Mouse (Mus musculus): ENCODE data around the gene Prss16. TPM values are rescaled to one million over a fixed set of nuclear protein-coding genes. Genes with fewer than 3 reads are reported as not detected.

Gene Prss16
- polyA plus RNA-seq, 2 experiments = 0.23 to 0.39 TPM

- TF ChIP-seq EP300 (IDR thresholded peaks at IDR 0.05; ENCODE audit: low read depth) (no peak), CTCF (IDR thresholded peaks at IDR 0.05; ENCODE audit: low read depth) (no peak)
- Histone ChIP-seq H3K27me3 (ENCODE audit: control insufficient read depth, insufficient read depth, low read length) (peaks cover 58% of the 10 kb centered on the region), H3K27ac (no peak overlapping the region), H3K4me3 (ENCODE audit: insufficient read depth in 1 of 2, low read depth in 2 of 2, low read length in 2 of 2) (peak overlapping the region; percentile 51 to 55), H3K9me3 (ENCODE audit: control insufficient read depth, low read length) (no peaks in the 10 kb centered on the region), H3K4me1 (replicated peaks; ENCODE audit: control insufficient read depth in 2 of 2, insufficient read depth in 2 of 2, low read length in 1 of 2) (peaks cover 0 to 20% of the 10 kb centered on the region in 2 experiments; a peak in 3 of 4 replicates), H3K36me3 (replicated peaks; ENCODE audit: control insufficient read depth, insufficient read depth, low read depth) (no peaks in the 10 kb centered on the region), H3K4me2 (ENCODE audit: low read depth) (peak overlapping the region; percentile 74), H3K9ac (replicated peaks) (no peak overlapping the region)
- DNase-seq (ENCODE audit: low read depth in 3 of 3, low spot score in 3 of 3) (no peak), ATAC-seq (ENCODE audit: insufficient read depth) (peak; percentile 35; the same call in 1 of the 2 replicates)
- WGBS (ENCODE audit: insufficient replicate concordance) = 1% methylated on average over 12 of the region's 12 CpGs
Measured at GRCm38 (mm10) chr13:21996101-21996839, 13.3 kb downstream of the Prss16 start.

- TF ChIP-seq CTCF (IDR thresholded peaks at IDR 0.05; ENCODE audit: low read depth) = peak; percentile 39; the same call in 1 of the 2 replicates
- TF ChIP-seq EP300 (IDR thresholded peaks at IDR 0.05; ENCODE audit: low read depth) = no peak
- Histone ChIP-seq H3K4me3 (ENCODE audit: insufficient read depth in 1 of 2, low read depth in 2 of 2, low read length in 2 of 2) (peak overlapping the region; percentile 51 to 61), H3K27ac (no peak overlapping the region), H3K4me1 (replicated peaks; ENCODE audit: control insufficient read depth in 2 of 2, insufficient read depth in 2 of 2, low read length in 1 of 2) (peaks cover 0 to 18% of the 10 kb centered on the region in 2 experiments; a peak in 3 of 4 replicates), H3K4me2 (ENCODE audit: low read depth) (peak overlapping the region; percentile 74), H3K27me3 (ENCODE audit: control insufficient read depth, insufficient read depth, low read length) (peaks cover 51% of the 10 kb centered on the region), H3K9me3 (ENCODE audit: control insufficient read depth, low read length) (no peaks in the 10 kb centered on the region), H3K36me3 (replicated peaks; ENCODE audit: control insufficient read depth, insufficient read depth, low read depth) (no peaks in the 10 kb centered on the region), H3K9ac (replicated peaks) (peak overlapping the region; percentile 27)
- ATAC-seq (ENCODE audit: insufficient read depth) (no peak), DNase-seq (ENCODE audit: low read depth in 3 of 3, low spot score in 3 of 3) (no peak)
- WGBS (ENCODE audit: insufficient replicate concordance) = under 1% methylated on average over 21 of the region's 21 CpGs
Measured at GRCm38 (mm10) chr13:21995331-21995914, 14.1 kb downstream of the Prss16 start.

- DNase-seq (ENCODE audit: low read depth in 3 of 3, low spot score in 3 of 3) = no peak
- peaks cover 0 to 18% of the 10 kb centered on the region in 2 experiments; a peak in 3 of 4 replicates for H3K4me1 ChIP-seq (replicated peaks; ENCODE audit: control insufficient read depth in 2 of 2, insufficient read depth in 2 of 2, low read length in 1 of 2)
- H3K4me2 ChIP-seq (ENCODE audit: low read depth) = peak overlapping the region; percentile 74
- no peak for ATAC-seq (ENCODE audit: insufficient read depth)
- H3K4me3 ChIP-seq (ENCODE audit: insufficient read depth in 1 of 2, low read depth in 2 of 2, low read length in 2 of 2) = peak overlapping the region; percentile 51 to 61
- H3K27ac ChIP-seq = no peak overlapping the region
- H3K9me3 ChIP-seq (ENCODE audit: control insufficient read depth, low read length) = no peaks in the 10 kb centered on the region
- no peak overlapping the region; the same call in 1 of the 2 replicates for H3K9ac ChIP-seq (replicated peaks)
- TF ChIP-seq CTCF (IDR thresholded peaks at IDR 0.05; ENCODE audit: low read depth) (no peak), EP300 (IDR thresholded peaks at IDR 0.05; ENCODE audit: low read depth) (no peak)
- peaks cover 46% of the 10 kb centered on the region for H3K27me3 ChIP-seq (ENCODE audit: control insufficient read depth, insufficient read depth, low read length)
- H3K36me3 ChIP-seq (replicated peaks; ENCODE audit: control insufficient read depth, insufficient read depth, low read depth) = no peaks in the 10 kb centered on the region
- 5% methylated on average over 8 of the region's 8 CpGs for WGBS (ENCODE audit: insufficient replicate concordance)
Measured at GRCm38 (mm10) chr13:21994896-21995295, 14.6 kb downstream of the Prss16 start.

GRCm38 (mm10) chr13:21993957-21994738 lies 15.4 kb downstream of the Prss16 start:
- peaks cover 0 to 18% of the 10 kb centered on the region in 2 experiments; a peak in 3 of 4 replicates for H3K4me1 ChIP-seq (replicated peaks; ENCODE audit: control insufficient read depth in 2 of 2, insufficient read depth in 2 of 2, low read length in 1 of 2)
- ATAC-seq (ENCODE audit: insufficient read depth) (peak; percentile 83), DNase-seq (ENCODE audit: low read depth in 3 of 3, low spot score in 3 of 3) (no peak)
- no peaks in the 10 kb centered on the region for H3K9me3 ChIP-seq (ENCODE audit: control insufficient read depth, low read length)
- peaks cover 39% of the 10 kb centered on the region for H3K27me3 ChIP-seq (ENCODE audit: control insufficient read depth, insufficient read depth, low read length)
- no peak overlapping the region for H3K9ac ChIP-seq (replicated peaks)
- H3K4me2 ChIP-seq (ENCODE audit: low read depth) = peak overlapping the region; percentile 74
- H3K4me3 ChIP-seq (ENCODE audit: insufficient read depth in 1 of 2, low read depth in 2 of 2, low read length in 2 of 2) = no peak overlapping the region
- no peaks in the 10 kb centered on the region for H3K36me3 ChIP-seq (replicated peaks; ENCODE audit: control insufficient read depth, insufficient read depth, low read depth)
- TF ChIP-seq EP300 (IDR thresholded peaks at IDR 0.05; ENCODE audit: low read depth) (no peak), CTCF (IDR thresholded peaks at IDR 0.05; ENCODE audit: low read depth) (no peak)
- under 1% methylated on average over 22 of the region's 22 CpGs for WGBS (ENCODE audit: insufficient replicate concordance)
- H3K27ac ChIP-seq = no peak overlapping the region
